Mouse (Mus musculus) WW6 (cell line): ENCODE data around the gene Prss32.
"Not testable (repeated sequence)": the region's sequence is repeated elsewhere in the genome, so short reads cannot be mapped to it uniquely, and the experiment has no call there.

Experiments used
- DNase-seq: peaks from one replicate; pipeline ENCODE4 v3.0.0-alpha.2; 2013; ENCODE audit warnings: low read depth, low spot score

Gene Prss32

DNA sequence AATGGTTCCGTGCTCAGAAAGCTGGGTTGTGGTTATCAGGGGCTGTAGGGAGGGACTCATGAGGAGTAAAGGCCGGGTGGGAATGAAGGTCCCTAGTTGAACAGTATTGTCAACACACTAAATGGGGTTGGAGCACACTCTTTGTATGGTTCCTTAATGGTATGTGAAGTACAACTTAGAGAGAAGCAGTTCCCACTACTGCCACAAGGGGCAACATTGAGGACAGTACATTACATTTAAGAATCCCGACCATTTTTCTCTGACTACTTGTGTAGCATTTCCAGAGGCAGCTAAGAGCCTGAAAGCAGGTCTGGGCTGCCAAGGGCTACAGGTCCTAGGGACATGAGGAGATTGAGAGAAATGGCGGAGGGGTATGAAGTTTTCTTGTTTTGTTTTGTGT lies 2.5 kb upstream of the Prss32 start:
- DNase-seq, result no peak

- no peak for DNase-seq
Measured at GRCm38 (mm10) chr17:23843141-23843811, 379 bp upstream of the Prss32 start.

DNA sequence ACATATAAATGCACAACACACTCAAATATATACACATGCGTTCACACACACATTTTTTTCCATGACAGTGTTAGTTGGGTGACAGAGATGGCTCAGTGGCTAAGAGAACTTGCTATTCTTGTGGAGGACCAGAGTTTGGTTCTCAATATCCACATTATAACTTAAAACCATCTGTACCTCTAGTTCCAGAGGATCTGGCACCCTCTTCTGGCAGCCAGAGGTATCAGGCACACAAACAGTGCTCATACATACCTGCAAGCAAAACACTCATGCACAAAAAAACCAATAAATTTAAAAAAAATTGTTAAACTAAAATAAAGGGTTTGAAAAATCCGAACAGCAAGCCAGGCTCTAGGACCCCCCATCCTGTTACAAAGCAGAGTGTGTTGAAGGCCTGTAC lies 6.4 kb downstream of the Prss32 start:
- no peak for DNase-seq

GRCm38 (mm10) chr17:23850853-23851749 lies 7.4 kb downstream of the Prss32 start:
- DNase-seq, result no peak

- no peak for DNase-seq
Measured at GRCm38 (mm10) chr17:23853292-23853691, 9.6 kb downstream of the Prss32 start.

DNA sequence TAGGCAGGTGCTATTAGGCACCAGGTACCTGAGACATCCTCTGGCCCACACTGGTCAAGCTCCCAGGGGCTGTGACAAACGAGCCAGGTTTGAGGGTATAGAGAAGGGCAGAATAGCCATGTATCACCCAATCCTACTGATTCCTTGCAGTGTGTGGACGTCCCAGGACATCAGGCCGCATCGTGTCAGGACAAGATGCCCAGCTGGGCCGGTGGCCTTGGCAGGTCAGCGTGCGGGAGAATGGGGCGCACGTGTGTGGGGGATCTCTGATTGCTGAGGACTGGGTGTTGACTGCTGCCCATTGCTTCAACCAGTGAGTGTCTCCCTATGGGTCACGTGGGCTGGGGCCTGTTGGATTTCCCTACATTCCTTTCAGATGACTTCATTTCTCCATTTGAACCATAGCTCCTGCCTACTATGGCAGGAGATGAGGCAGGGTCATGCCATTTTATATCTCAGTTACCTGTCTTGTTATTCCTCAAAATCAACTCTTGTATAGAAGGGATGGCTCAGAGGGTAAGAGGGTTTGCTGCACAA lies 10.6 kb downstream of the Prss32 start:
- no peak for DNase-seq

- DNase-seq, result no peak
Measured at GRCm38 (mm10) chr17:23857193-23857592, 13.5 kb downstream of the Prss32 start.

- DNase-seq, result no peak
Measured at GRCm38 (mm10) chr17:23857913-23858312, 14.3 kb downstream of the Prss32 start.

DNA sequence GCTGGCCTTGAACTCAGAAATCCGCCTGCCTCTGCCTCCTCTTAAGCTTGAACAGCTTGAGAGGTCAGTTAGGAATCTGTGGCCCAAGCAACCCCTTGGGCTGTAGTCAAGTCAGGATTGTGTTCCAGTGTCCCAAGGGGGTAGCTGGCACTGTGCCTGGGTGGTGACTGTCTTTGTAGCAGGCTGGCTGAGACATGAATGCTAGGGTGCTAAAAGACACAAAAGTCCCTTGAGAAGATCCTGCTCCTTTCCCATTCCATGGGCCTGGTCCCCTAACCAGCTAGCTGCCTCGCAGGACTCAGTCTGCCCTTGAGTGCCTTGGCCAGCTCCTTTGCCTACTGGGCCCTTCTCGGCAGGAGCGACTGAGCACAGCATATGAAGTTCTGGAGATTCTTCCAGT lies 19.3 kb downstream of the Prss32 start:
- no peak for DNase-seq

DNA sequence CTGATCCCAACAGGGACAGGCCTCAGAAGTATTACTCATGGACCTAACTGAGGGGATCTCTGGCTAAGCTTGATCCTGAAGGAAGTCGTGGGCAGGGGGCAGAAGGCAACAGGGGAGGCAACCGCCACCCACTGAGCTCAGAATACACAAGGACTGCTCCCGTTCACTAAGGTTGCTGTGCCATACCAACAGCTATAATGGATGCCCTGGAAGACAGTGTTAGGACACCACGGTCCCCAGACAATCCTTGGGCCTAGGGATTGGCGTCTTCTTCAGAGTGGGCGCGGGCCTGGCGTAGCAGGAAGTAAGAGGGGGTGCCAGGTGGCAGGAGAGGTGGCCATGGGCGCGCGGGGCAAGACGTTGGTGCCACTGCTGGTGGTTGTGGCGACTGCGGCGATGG lies 24.1 kb downstream of the Prss32 start, which contains the start of gene Prss21:
TSS of gene Prss21 (plus strand) at position 301 of the 400 bp plus-strand sequence.
- no peak for DNase-seq

DNA sequence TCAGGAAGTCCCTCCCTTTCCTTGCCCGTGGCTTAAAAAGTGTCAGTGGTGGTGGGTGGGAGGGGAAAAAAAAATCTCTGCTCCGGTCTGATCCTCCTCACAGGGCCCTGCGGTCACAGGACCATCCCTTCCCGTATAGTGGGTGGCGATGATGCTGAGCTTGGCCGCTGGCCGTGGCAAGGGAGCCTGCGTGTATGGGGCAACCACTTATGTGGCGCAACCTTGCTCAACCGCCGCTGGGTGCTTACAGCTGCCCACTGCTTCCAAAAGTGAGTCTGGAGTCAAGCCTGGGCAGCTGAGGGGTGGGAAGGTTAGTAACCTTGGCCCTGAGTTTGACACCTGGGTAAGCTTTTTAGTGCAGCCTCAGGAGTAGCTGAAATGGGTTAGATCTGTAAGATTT lies 24.9 kb downstream of the Prss32 start:
- DNase-seq, result no peak

DNA sequence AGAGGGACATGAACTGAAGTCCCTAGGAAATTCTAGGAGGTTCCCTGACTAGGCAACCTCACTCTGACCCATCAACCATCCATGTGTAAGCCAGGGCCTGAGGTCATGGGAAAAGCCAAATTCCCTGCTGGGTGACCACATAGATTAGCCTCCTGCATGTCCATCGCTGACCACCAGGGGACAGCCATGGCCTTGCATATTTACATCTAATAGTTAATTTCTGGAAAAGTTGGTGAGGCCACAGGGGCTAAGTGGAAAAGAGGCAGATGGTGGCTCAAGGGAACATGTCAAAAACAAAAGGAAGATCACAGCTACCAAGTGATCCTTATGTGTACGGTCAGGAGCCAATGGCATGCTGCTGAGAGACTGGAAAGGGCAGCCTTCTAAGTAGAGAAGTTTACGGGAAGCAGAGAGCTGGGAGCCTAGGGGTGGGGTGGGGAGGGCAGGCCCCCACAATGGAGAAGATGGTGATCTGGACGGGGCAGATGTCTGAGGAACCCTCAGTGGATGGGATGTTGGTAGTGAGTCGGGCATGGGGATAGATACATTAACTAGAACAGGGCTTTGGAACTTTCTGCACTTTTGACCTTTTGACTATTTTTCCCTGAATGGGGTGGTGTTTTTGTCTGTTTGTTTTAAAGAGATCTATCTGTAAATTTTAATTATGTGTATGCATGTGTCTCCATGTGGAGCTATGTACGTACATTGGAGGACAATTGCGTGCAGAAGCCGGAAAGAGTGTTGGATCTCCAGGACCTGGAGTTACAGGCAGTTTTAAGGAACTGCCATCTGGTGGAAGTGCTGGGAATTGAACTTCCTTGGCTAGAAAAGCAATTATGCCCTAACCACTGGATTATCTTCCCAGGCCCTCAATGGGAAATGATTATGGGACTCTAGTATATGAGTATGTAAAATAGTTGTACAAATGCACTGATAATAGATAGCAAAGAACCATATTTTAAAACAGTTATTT lies 30.5 kb downstream of the Prss32 start:
- DNase-seq, result peak; percentile 26

DNA sequence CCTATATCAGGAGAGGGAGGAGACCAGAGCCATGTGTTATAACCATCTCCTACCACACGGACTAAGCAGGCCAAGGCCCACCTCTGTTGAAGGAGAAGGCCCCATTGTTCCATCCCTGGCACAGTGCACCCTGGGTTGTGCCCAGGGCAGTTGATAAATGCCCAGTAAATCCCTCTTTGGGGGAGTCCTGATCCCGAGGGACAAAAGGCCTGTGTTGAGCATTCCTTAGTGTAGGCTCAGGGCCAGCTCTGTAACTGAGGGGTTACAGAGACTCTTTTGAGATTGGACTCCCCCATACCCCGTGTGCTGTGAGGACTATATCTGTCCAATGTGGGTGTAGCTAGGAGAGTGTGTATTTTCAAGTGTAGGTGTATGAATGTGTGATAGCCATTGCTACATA lies 33.1 kb downstream of the Prss32 start:
- DNase-seq, result no peak

DNA sequence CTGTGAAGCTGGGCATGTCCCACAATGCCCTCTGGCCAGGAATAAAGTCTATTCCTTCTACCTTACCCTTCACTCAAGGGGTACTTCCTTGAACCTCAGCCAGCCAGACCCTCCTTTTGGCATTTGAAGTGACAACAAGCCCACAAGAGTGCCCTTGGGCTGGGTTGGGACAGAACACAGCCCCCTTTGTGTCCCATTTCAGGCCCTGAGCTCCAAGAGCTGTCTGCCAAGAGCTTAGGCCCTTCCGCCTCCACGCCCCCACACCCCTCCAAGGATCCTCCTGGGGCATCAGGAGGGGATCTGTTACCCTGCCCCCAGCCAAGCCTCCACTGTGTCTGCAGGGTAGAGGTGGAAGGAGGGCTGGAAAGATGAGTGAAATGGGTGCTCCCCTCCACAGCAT lies 33.5 kb downstream of the Prss32 start:
- DNase-seq, result no peak

GRCm38 (mm10) chr17:23880576-23880975 lies 36.9 kb downstream of the Prss32 start, which contains the start of the genes Dcpp1 and Dcpp2:
Gene Dcpp1 (plus strand): TSS chr17:23880876.
Gene Dcpp2 (plus strand): TSS chr17:23880880.
- DNase-seq, result not testable (repeated sequence)
